Mouse (Mus musculus) embryonic fibroblast, embryonic 13.5 days (primary cell): ENCODE measurements around the gene Lyrm7.

Source experiments
- CTCF ChIP-seq: IDR thresholded peaks from 2 replicates; pipeline ENCODE4 v1.5.1; 2011; ENCODE audit warnings: mild to moderate bottlenecking, control low read depth, low read length, moderate library complexity, borderline replicate concordance; ENCODE audit not compliant: insufficient read depth
- POLR2A ChIP-seq: IDR thresholded peaks from 2 replicates; pipeline ENCODE4 v1.6.1; 2011; ENCODE audit warnings: low read depth, mild to moderate bottlenecking, control low read depth, low read length, moderate library complexity

DNA sequence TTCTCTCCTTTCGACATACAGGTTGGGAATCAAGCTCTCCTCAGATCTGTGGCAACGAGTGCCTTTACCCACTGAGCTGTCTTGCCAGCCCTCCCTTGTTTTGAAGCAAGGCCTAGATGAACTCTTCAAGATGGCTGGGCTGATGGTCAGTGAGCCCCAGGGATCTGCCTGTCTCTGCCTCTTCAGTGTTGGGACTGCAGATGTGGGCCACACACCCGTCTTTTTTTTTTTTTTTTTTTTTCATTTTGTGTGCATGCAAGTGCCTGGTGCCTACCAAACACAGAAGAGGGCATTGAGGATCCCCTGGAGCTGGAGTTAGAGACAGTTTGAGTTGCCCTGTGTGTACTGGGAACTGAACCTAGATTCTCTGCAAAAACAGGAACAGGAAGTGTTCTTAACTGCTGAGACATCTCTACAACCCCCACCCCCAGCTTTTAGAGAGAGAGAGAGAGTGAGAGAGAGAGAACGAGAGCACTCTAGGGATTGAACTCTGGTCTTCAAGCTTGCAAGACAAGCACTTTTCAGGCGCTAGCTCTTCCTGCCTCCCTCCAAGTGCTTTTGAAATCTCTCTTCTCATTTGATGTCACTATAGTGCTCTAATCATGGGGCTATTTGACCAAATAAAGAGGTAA is 23.6 kb upstream of the Lyrm7 start:
- TF ChIP-seq POLR2A (no peak), CTCF (no peak)
